Mouse (Mus musculus) macrophage (primary cell): ENCODE data around the gene Zfp831. TPM values are rescaled to one million over a fixed set of nuclear protein-coding genes. Genes with fewer than 3 reads are reported as not detected.

Experiments
- H3K27ac ChIP-seq: fragments of 350-480 bp; formaldehyde crosslinking; 2 replicates; pipeline ENCODE4 v1.9.0; 2021
- H3K36me3 ChIP-seq: fragments of 350-480 bp; formaldehyde crosslinking; 2 replicates; pipeline ENCODE4 v1.9.0; 2021; ENCODE audit errors: inconsistent target
- H3K4me3 ChIP-seq: fragments of 350-480 bp; formaldehyde crosslinking; 2 replicates; pipeline ENCODE4 v1.9.0; 2021; ENCODE audit errors: inconsistent target
- H3K79me2 ChIP-seq: fragments of 350-480 bp; formaldehyde crosslinking; 2 replicates; pipeline ENCODE4 v1.9.0; 2021; ENCODE audit errors: inconsistent target
- WGBS: methylation state at CpG from one replicate; pipeline ENCODE4 v1.1.7; 2026; ENCODE audit warnings: inconsistent platforms; ENCODE audit not compliant: missing documents; 5-methylcytosine and 5-hydroxymethylcytosine counted together
- polyA plus RNA-seq: library from polyadenylated mRNA; stranded (reverse); fragments of 250-400 nt; gene quantifications from 3 replicates; pipeline ENCODE4 v1.2.4, GENCODE M21; 2018; ENCODE audit warnings: inconsistent platforms

The Zfp831 gene
- polyA plus RNA-seq, 1 experiment from 2014 or later: 0.03 TPM

GRCm38 (mm10) chr2:174731939-174732338, 88.6 kb downstream of the Zfp831 start:
- no peaks in the 10 kb centered on the region for H3K79me2 ChIP-seq
- WGBS: 95% methylated on average over 5 of the region's 5 CpGs
- H3K27ac ChIP-seq: no peak overlapping the region
- no peaks in the 10 kb centered on the region for H3K36me3 ChIP-seq
- no peak overlapping the region for H3K4me3 ChIP-seq

GRCm38 (mm10) chr2:174735270-174735669, 91.9 kb downstream of the Zfp831 start:
- no peaks in the 10 kb centered on the region for H3K36me3 ChIP-seq
- H3K27ac ChIP-seq: no peak overlapping the region
- no peaks in the 10 kb centered on the region for H3K79me2 ChIP-seq
- H3K4me3 ChIP-seq: no peak overlapping the region
- 90% methylated on average over 1 of the region's 1 CpGs for WGBS

GRCm38 (mm10) chr2:174747182-174747581, 103.8 kb downstream of the Zfp831 start:
- Histone ChIP-seq H3K79me2 (no peaks in the 10 kb centered on the region), H3K27ac (no peak overlapping the region), H3K4me3 (no peak overlapping the region), H3K36me3 (no peaks in the 10 kb centered on the region)
- WGBS: 88% methylated on average over 1 of the region's 1 CpGs

- no peaks in the 10 kb centered on the region for H3K79me2 ChIP-seq
- 84% methylated on average over 8 of the region's 8 CpGs for WGBS
- no peak overlapping the region for H3K27ac ChIP-seq
- H3K36me3 ChIP-seq: no peaks in the 10 kb centered on the region
- no peak overlapping the region for H3K4me3 ChIP-seq
These were observed 105.0 kb downstream of the Zfp831 start for GRCm38 (mm10) chr2:174748381-174748780.

- Histone ChIP-seq H3K27ac (no peak overlapping the region), H3K79me2 (no peaks in the 10 kb centered on the region), H3K36me3 (no peaks in the 10 kb centered on the region), H3K4me3 (no peak overlapping the region)
- 100% methylated on average over 1 of the region's 1 CpGs for WGBS
These were observed 109.9 kb downstream of the Zfp831 start for GRCm38 (mm10) chr2:174753197-174753596.

- Histone ChIP-seq H3K79me2 (no peaks in the 10 kb centered on the region), H3K36me3 (no peaks in the 10 kb centered on the region), H3K27ac (no peak overlapping the region), H3K4me3 (no peak overlapping the region)
- WGBS: 100% methylated on average over 1 of the region's 1 CpGs
These were observed 110.9 kb downstream of the Zfp831 start for GRCm38 (mm10) chr2:174754231-174754630.

- no peak overlapping the region for H3K27ac ChIP-seq
- H3K79me2 ChIP-seq: no peaks in the 10 kb centered on the region
- H3K36me3 ChIP-seq: no peaks in the 10 kb centered on the region
- WGBS: 86% methylated on average over 4 of the region's 4 CpGs
- H3K4me3 ChIP-seq: no peak overlapping the region
These were observed 115.9 kb downstream of the Zfp831 start for GRCm38 (mm10) chr2:174759189-174759588.

Other genes starting within 250 kb of the Zfp831 start
- 7.5 to 17.9 TPM (median 16.7 TPM) in 3 replicates for gene Nelfcd, start 227.7 kb upstream of the Zfp831 start, polyA plus RNA-seq
- gene Ctsz, start 204.5 kb upstream of the Zfp831 start, polyA plus RNA-seq: 1,508 to 2,797 TPM (median 2,045 TPM) in 3 replicates
- gene Tubb1, start 192.8 kb upstream of the Zfp831 start, polyA plus RNA-seq: 0.50 to 0.63 TPM in 2 of 3 replicates, not detected in the other
- 62.0 to 577 TPM (median 488 TPM) in 3 replicates for gene Atp5e, start 179.4 kb upstream of the Zfp831 start, polyA plus RNA-seq
- 44.0 to 102 TPM (median 81.1 TPM) in 3 replicates for gene Prelid3b, start 170.5 kb upstream of the Zfp831 start, polyA plus RNA-seq
- not detected in 3 replicates for gene Edn3, start 117.1 kb downstream of the Zfp831 start, polyA plus RNA-seq